Mouse (Mus musculus) thymus, adult 2 months (tissue): ENCODE results near the gene Slc4a4.

Experiments
- CTCF ChIP-seq: fragments of 200-500 bp; IDR thresholded peaks from 2 replicates; pipeline ENCODE4 v1.5.1; 2012; ENCODE audit warnings: mild to moderate bottlenecking, control low read depth, low read length, moderate library complexity, borderline replicate concordance; ENCODE audit not compliant: control insufficient read depth, poor library complexity, insufficient read depth; ENCODE audit errors: extremely low read depth
- POLR2A ChIP-seq: fragments of 200-500 bp; IDR thresholded peaks from 2 replicates; pipeline ENCODE4 v1.6.1; 2012; ENCODE audit warnings: mild to moderate bottlenecking, low read length, control low read depth, moderate library complexity; ENCODE audit not compliant: control insufficient read depth, poor library complexity, insufficient read depth; ENCODE audit errors: extremely low read depth

DNA sequence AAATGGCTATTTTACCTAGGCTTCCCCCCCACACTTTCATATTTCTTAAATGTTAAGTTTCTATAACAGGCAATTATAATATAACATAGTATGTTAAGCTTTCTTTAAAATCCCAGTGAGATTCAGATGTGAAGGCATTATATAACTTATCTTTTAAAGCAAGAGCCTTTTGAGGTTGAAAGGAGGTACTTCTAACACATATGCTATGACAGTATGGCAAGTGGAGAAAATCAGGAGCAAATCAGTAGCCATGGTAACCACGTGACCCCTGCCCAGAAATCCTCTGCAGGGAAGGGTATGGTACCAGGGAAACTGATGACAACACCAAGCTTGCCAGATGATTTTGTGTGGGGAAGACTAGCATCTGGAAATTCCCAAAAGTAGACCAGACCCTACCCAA lies 222.2 kb downstream of the Slc4a4 start:
- TF ChIP-seq POLR2A (no peak), CTCF (no peak)
